Mouse (Mus musculus) liver, adult (tissue): ENCODE results near the gene Kcnc4.

Experiments
- GATA4 ChIP-seq: IDR thresholded peaks from 2 replicates; pipeline ENCODE4 v1.6.1; 2014; ENCODE audit warnings: mild to moderate bottlenecking, low read length; ENCODE audit not compliant: insufficient replicate concordance

The Kcnc4 gene

GRCm38 (mm10) chr3:107459196-107459772, at the start of gene Kcnc4:
TSS of gene Kcnc4 (minus strand) at chr3:107459552.
- no peak for TF ChIP-seq GATA4

- no peak for TF ChIP-seq GATA4
Measured at GRCm38 (mm10) chr3:107508696-107509095, 49.3 kb upstream of the Kcnc4 start.

- TF ChIP-seq GATA4, result no peak
Measured at GRCm38 (mm10) chr3:107507966-107508365, 48.6 kb upstream of the Kcnc4 start.

- TF ChIP-seq GATA4, result no peak
Measured at GRCm38 (mm10) chr3:107506531-107506930, 47.2 kb upstream of the Kcnc4 start.

- TF ChIP-seq GATA4, result no peak
Measured at GRCm38 (mm10) chr3:107505464-107506367, 46.4 kb upstream of the Kcnc4 start.

GRCm38 (mm10) chr3:107504542-107504941, 45.2 kb upstream of the Kcnc4 start:
- no peak for TF ChIP-seq GATA4

- TF ChIP-seq GATA4, result no peak
Measured at GRCm38 (mm10) chr3:107503716-107504115, 44.4 kb upstream of the Kcnc4 start.

GRCm38 (mm10) chr3:107501702-107502151, 42.4 kb upstream of the Kcnc4 start:
- TF ChIP-seq GATA4, result no peak

- no peak for TF ChIP-seq GATA4
Measured at GRCm38 (mm10) chr3:107500301-107500700, 40.9 kb upstream of the Kcnc4 start.

GRCm38 (mm10) chr3:107496086-107496850, 36.9 kb upstream of the Kcnc4 start:
- TF ChIP-seq GATA4, result no peak

GRCm38 (mm10) chr3:107495524-107495923, 36.2 kb upstream of the Kcnc4 start:
- TF ChIP-seq GATA4, result no peak

- no peak for TF ChIP-seq GATA4
Measured at GRCm38 (mm10) chr3:107491459-107491858, 32.1 kb upstream of the Kcnc4 start.

- no peak for TF ChIP-seq GATA4
Measured at GRCm38 (mm10) chr3:107488637-107489036, 29.3 kb upstream of the Kcnc4 start.

- no peak for TF ChIP-seq GATA4
Measured at GRCm38 (mm10) chr3:107483290-107483689, 23.9 kb upstream of the Kcnc4 start.

- TF ChIP-seq GATA4, result no peak
Measured at GRCm38 (mm10) chr3:107480660-107481059, 21.3 kb upstream of the Kcnc4 start.

GRCm38 (mm10) chr3:107472198-107472597, 12.8 kb upstream of the Kcnc4 start:
- no peak for TF ChIP-seq GATA4

GRCm38 (mm10) chr3:107469059-107469458, 9.7 kb upstream of the Kcnc4 start:
- no peak for TF ChIP-seq GATA4
